Mouse (Mus musculus) CH12.LX (cell line): ENCODE data around the gene Cped1. TPM values are rescaled to one million over a fixed set of nuclear protein-coding genes. Genes with fewer than 3 reads are reported as not detected.

Experiments used
- DNase-seq: peaks from one replicate; pipeline ENCODE4 v3.0.0-alpha.2; 2013; ENCODE audit errors: extremely low read depth
- H3K27ac ChIP-seq: 2 replicates; pipeline ENCODE4 v1.5.1; 2012; ENCODE audit warnings: low read depth, mild to moderate bottlenecking, control low read depth, moderate library complexity; ENCODE audit not compliant: insufficient read depth
- H3K27me3 ChIP-seq: replicated peaks from 2 replicates; pipeline ENCODE3; 2012; ENCODE audit warnings: inconsistent platforms
- H3K36me3 ChIP-seq, 2 experiments: replicated peaks in 1 of 2; 2 replicates each; pipeline versions ENCODE3 to v1.6.1; 2012; ENCODE audit warnings: inconsistent platforms in 1 of 2, low read length in 1 of 2, mild to moderate bottlenecking in 1 of 2, mixed read lengths in 1 of 2, moderate library complexity in 1 of 2; ENCODE audit not compliant: control insufficient read depth in 1 of 2, insufficient read depth in 1 of 2
- H3K4me1 ChIP-seq, 2 experiments: 2 replicates each; pipeline ENCODE4 v1.6.1; 2012; ENCODE audit warnings: inconsistent platforms in 1 of 2, moderate library complexity in 1 of 2; ENCODE audit not compliant: insufficient read depth in 2 of 2, control insufficient read depth in 1 of 2
- H3K4me2 ChIP-seq: 2 replicates; pipeline ENCODE4 v1.6.1; 2012; ENCODE audit warnings: low read depth, mild to moderate bottlenecking, control low read depth; ENCODE audit not compliant: poor library complexity, insufficient read depth, severe bottlenecking
- H3K4me3 ChIP-seq, 3 experiments: fragments of 150-350 bp in 1 of 3; sonication (generic) in 1 of 3; replicated peaks in 1 of 3; 2 replicates each; pipeline versions ENCODE3 to v1.5.1; 2011 to 2012; ENCODE audit warnings: low read depth in 2 of 3, low read length in 2 of 3, mild to moderate bottlenecking in 2 of 3, moderate library complexity in 2 of 3, control low read depth in 1 of 3, improper control_type of control experiment in 1 of 3, inconsistent platforms in 1 of 3, mixed read lengths in 1 of 3; ENCODE audit not compliant: poor library complexity in 1 of 3
- H3K79me2 ChIP-seq: replicated peaks from 2 replicates; pipeline ENCODE4 v1.6.1; 2012; ENCODE audit warnings: mild to moderate bottlenecking, moderate library complexity; ENCODE audit not compliant: control insufficient read depth, poor library complexity, insufficient read depth, severe bottlenecking; ENCODE audit errors: extremely low read depth
- H3K9ac ChIP-seq: 2 replicates; pipeline ENCODE4 v1.6.1; 2012; ENCODE audit warnings: low read depth, mild to moderate bottlenecking, control low read depth, moderate library complexity; ENCODE audit not compliant: insufficient read depth
- H3K9me3 ChIP-seq: replicated peaks from 2 replicates; pipeline ENCODE3; 2012; ENCODE audit warnings: low read length, inconsistent platforms, mixed read lengths
- CHD1 ChIP-seq: IDR thresholded peaks from 2 replicates; pipeline ENCODE4 v1.6.1; 2012; ENCODE audit warnings: low read depth, low read length, improper control_type of control experiment, inconsistent platforms
- CHD2 ChIP-seq: IDR thresholded peaks from 2 replicates; pipeline ENCODE4 v1.6.1; 2011; ENCODE audit warnings: low read length, improper control_type of control experiment
- CTCF ChIP-seq, 2 experiments: IDR thresholded peaks in 1 of 2; conservative IDR thresholded peaks in 1 of 2; 2 replicates each; pipeline ENCODE4 v1.5.1; 2011 to 2012; ENCODE audit warnings: low read depth in 2 of 2, low read length in 2 of 2, improper control_type of control experiment in 1 of 2, inconsistent platforms in 1 of 2, mild to moderate bottlenecking in 1 of 2, moderate library complexity in 1 of 2
- E2F4 ChIP-seq: IDR thresholded peaks from 2 replicates; pipeline ENCODE4 v1.6.1; 2011; ENCODE audit warnings: low read depth, low read length, improper control_type of control experiment; ENCODE audit not compliant: insufficient replicate concordance
- ETS1 ChIP-seq: conservative IDR thresholded peaks from 2 replicates; pipeline ENCODE4 v1.6.1; 2012; ENCODE audit warnings: low read depth, mild to moderate bottlenecking, inconsistent platforms, low read length, improper control_type of control experiment, moderate library complexity
- GABPA ChIP-seq: IDR thresholded peaks from 2 replicates; pipeline ENCODE4 v1.6.1; 2012; ENCODE audit warnings: low read depth, low read length, improper control_type of control experiment, inconsistent platforms; ENCODE audit not compliant: insufficient replicate concordance
- HCFC1 ChIP-seq: IDR thresholded peaks from 2 replicates; pipeline ENCODE4 v1.6.1; 2012; ENCODE audit warnings: low read depth, mild to moderate bottlenecking, inconsistent platforms, low read length, improper control_type of control experiment
- JUND ChIP-seq: conservative IDR thresholded peaks from 2 replicates; pipeline ENCODE4 v1.6.1; 2011; ENCODE audit warnings: low read depth, low read length, improper control_type of control experiment
- MAZ ChIP-seq: IDR thresholded peaks from 2 replicates; pipeline ENCODE4 v1.6.1; 2012; ENCODE audit warnings: low read depth, mild to moderate bottlenecking, inconsistent platforms, low read length, improper control_type of control experiment, moderate library complexity
- PAX5 ChIP-seq: IDR thresholded peaks from 2 replicates; pipeline ENCODE4 v1.6.1; 2012; ENCODE audit warnings: low read length, inconsistent platforms, mixed read lengths
- RCOR1 ChIP-seq: conservative IDR thresholded peaks from 2 replicates; pipeline ENCODE4 v1.6.1; 2012; ENCODE audit warnings: low read depth, mild to moderate bottlenecking, inconsistent platforms, low read length, improper control_type of control experiment
- SIN3A ChIP-seq: IDR thresholded peaks from 2 replicates; pipeline ENCODE4 v1.6.1; 2012; ENCODE audit warnings: low read length, improper control_type of control experiment, inconsistent platforms
- TBP ChIP-seq: conservative IDR thresholded peaks from 2 replicates; pipeline ENCODE4 v1.6.1; 2011; ENCODE audit warnings: low read depth, low read length, improper control_type of control experiment
- TCF12 ChIP-seq: IDR thresholded peaks from 2 replicates; pipeline ENCODE4 v1.6.1; 2014; ENCODE audit warnings: low read depth, mild to moderate bottlenecking, inconsistent platforms, low read length, improper control_type of control experiment
- USF1 ChIP-seq: IDR thresholded peaks from 2 replicates; pipeline ENCODE4 v1.6.1; 2014; ENCODE audit warnings: low read depth, mild to moderate bottlenecking, inconsistent platforms, low read length, improper control_type of control experiment
- USF2 ChIP-seq: conservative IDR thresholded peaks from 2 replicates; pipeline ENCODE4 v1.6.1; 2011; ENCODE audit warnings: low read depth, low read length, improper control_type of control experiment
- ZC3H11A ChIP-seq: IDR thresholded peaks from 2 replicates; pipeline ENCODE4 v1.6.1; 2012; ENCODE audit warnings: low read depth, mild to moderate bottlenecking, inconsistent platforms, low read length, improper control_type of control experiment
- ZKSCAN1 ChIP-seq: IDR thresholded peaks from 2 replicates; pipeline ENCODE4 v1.6.1; 2012; ENCODE audit warnings: low read depth, inconsistent platforms, low read length, improper control_type of control experiment, borderline replicate concordance
- ZNF384 ChIP-seq: IDR thresholded peaks from 2 replicates; pipeline ENCODE4 v1.6.1; 2012; ENCODE audit warnings: low read depth, low read length, improper control_type of control experiment, inconsistent platforms
- dilution Hi-C: fragments of 300-500 bp; cut with MboI; formaldehyde crosslinking; loops from 2 replicates; pipeline ENCODE4 v1.14.3; 2020; ENCODE audit warnings: low sequenced_read_pairs; ENCODE audit not compliant: extremely low pct_unique_long_range_greater_than_20kb, extremely low pct_ligation_motif_present
- in situ Hi-C: fragments of 300-500 bp; cut with MboI; formaldehyde crosslinking; loops from 3 replicates; pipeline ENCODE4 v1.14.3; 2019; ENCODE audit warnings: low sequenced_read_pairs, low pct_ligation_motif_present, low pct_unique_long_range_greater_than_20kb, mixed read lengths
- polyA plus RNA-seq: library from polyadenylated mRNA; unstranded; fragments of >175 nt; gene quantifications from 2 replicates; pipeline ENCODE4 v1.2.1, GENCODE M21; 2012; ENCODE audit warnings: low read depth; ENCODE audit not compliant: insufficient read length
- total RNA-seq, 2 experiments: library from RNA; depleted of rRNA; stranded (reverse); fragments of 300-350 nt in 1 of 2; fragments of >200 nt in 1 of 2; gene quantifications; 2 replicates each; pipeline ENCODE4 v1.2.3; 2012 to 2014

Gene Cped1
- total and polyA plus RNA-seq, 3 experiments: 0.51 to 6.8 (median 1.1) TPM

DNA sequence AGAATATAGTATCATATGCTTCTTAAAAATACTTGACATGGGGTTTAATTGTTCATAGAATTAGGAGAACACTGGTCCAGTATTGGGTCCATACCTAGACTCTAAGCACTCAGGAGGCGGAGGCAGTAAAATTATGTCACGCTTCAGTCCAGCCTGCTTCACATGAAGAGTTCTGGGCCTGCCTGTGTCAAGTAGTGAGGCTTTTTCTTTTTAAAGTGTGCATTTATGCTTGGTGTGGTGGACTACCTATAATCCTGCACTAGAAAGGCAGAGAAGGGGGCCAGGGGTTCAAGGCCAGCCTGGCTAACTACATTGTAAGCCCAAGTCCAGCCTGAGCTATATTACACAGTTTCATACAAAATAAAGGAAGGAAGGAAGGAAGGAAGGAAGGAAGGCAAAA is 1.8 kb downstream of the Cped1 start:
- no peaks in the 10 kb centered on the region for H3K79me2 ChIP-seq
- no peak overlapping the region for H3K4me3 ChIP-seq
- no peak for DNase-seq
- H3K27me3 ChIP-seq: no peaks in the 10 kb centered on the region
- peak overlapping the region; percentile 29; the same call in 1 of the 2 replicates for H3K4me2 ChIP-seq
- H3K4me1 ChIP-seq: no peaks in the 10 kb centered on the region
- no peak overlapping the region for H3K9ac ChIP-seq
- H3K9me3 ChIP-seq: no peaks in the 10 kb centered on the region
- no peak for TF ChIP-seq MAZ
- no peak for TF ChIP-seq ZC3H11A
- no peak for TF ChIP-seq TCF12
- no peak for TF ChIP-seq GABPA
- TF ChIP-seq E2F4: no peak
- TF ChIP-seq TBP: no peak
- no peak for TF ChIP-seq USF2
- TF ChIP-seq ZNF384: no peak
- no peak overlapping the region for H3K27ac ChIP-seq
- in situ Hi-C loops (loop anchor here (5.0 kb wide), 1 partner anchor 85 kb away; no protein-coding TSS in a partner anchor), dilution Hi-C loops (no loop called here)
- no peaks in the 10 kb centered on the region for H3K36me3 ChIP-seq

DNA sequence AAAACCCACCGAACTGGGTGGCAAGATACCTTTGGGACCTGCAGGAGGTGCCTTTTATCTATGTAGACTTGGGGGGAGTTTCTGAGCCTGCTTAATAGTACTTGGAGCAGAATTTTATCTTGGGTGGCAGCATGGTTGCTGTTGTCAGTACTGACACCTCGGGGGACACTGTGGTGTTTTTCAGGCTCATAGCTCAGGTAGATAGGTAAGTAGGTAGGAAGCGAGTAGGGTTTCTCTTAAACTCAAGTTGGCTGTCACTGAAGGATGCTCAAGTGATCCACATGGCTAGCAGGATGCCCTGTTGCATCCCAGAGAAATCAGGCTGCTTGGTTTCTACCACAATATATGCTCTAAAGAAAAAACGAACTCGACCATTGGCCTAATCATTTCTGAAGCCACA is 2.6 kb downstream of the Cped1 start:
- no peak overlapping the region for H3K4me2 ChIP-seq
- no peaks in the 10 kb centered on the region for H3K4me1 ChIP-seq
- no peak overlapping the region for H3K27ac ChIP-seq
- in situ Hi-C loops (loop anchor here (5.0 kb wide), 1 partner anchor 84 kb away; no protein-coding TSS in a partner anchor), dilution Hi-C loops (no loop called here)
- H3K79me2 ChIP-seq: no peaks in the 10 kb centered on the region
- H3K36me3 ChIP-seq: no peaks in the 10 kb centered on the region
- no peak for DNase-seq
- no peaks in the 10 kb centered on the region for H3K9me3 ChIP-seq
- H3K4me3 ChIP-seq: no peak overlapping the region
- H3K27me3 ChIP-seq: no peaks in the 10 kb centered on the region
- H3K9ac ChIP-seq: no peak overlapping the region
- TF ChIP-seq ZKSCAN1 (no peak), USF1 (no peak), CTCF (conservative IDR thresholded peaks at IDR 0.05 in 1 of 2, IDR thresholded peaks at IDR 0.05 in 1 of 2; ENCODE audit: low read depth in 2 of 2, low read length in 2 of 2) (no peak), PAX5 (no peak), HCFC1 (no peak), CHD1 (no peak), GABPA (no peak), JUND (no peak)

DNA sequence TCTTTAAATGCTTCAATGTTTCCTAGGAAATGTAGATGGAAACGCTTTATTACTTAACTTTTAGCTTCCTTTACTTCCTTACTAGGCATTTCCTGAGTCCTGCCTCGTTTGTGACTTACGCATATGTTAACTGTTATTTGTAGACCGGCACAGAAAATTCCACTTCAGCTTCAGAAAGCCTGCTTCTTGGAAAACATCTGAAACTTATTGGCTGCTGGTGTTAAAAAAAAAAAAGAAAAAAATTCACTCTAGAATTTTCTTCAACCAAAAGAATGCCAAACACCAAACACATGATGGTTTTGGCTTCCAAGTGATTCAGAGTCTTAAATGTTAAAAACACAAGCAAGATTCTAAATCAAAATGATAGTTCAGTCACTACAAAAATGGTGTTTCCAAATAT is 3.4 kb downstream of the Cped1 start:
- no peak for TF ChIP-seq JUND
- TF ChIP-seq ETS1: no peak
- TF ChIP-seq RCOR1: no peak
- no peak for TF ChIP-seq SIN3A
- no peak for TF ChIP-seq CHD2
- no peaks in the 10 kb centered on the region for H3K27me3 ChIP-seq

More for the DNA sequence above, 3.4 kb downstream of the Cped1 start:
- dilution Hi-C loops: no loop called here
- Histone ChIP-seq H3K79me2 (no peaks in the 10 kb centered on the region), H3K4me2 (no peak overlapping the region), H3K27ac (no peak overlapping the region), H3K4me1 (no peaks in the 10 kb centered on the region), H3K36me3 (no peaks in the 10 kb centered on the region), H3K9ac (no peak overlapping the region), H3K4me3 (no peak overlapping the region), H3K9me3 (no peaks in the 10 kb centered on the region)
- in situ Hi-C loops: loop anchor here (5.0 kb wide), 1 partner anchor 83 kb away; no protein-coding TSS in a partner anchor
- DNase-seq: no peak
